Mouse (Mus musculus): ENCODE measurements around the gene Tra2a. TPM values are rescaled to one million over a fixed set of nuclear protein-coding genes. Genes with fewer than 3 reads are reported as not detected.
"Not testable (repeated sequence)": the region's sequence is repeated elsewhere in the genome, so short reads cannot be mapped to it uniquely, and the experiment has no call there.

The Tra2a gene
- polyA plus RNA-seq (2016; fragmentation: Nextera tagmentation; extraction: Ambion mirVana): 122 and 128 TPM in 2 replicates

GRCm38 (mm10) chr6:49263847-49264243 lies at the start of gene Tra2a:
TSS of gene Tra2a (minus strand) at chr6:49264033.
- peaks cover 5% of the 10 kb centered on the region; the same call in 1 of the 2 replicates for H3K36me3 ChIP-seq
- H3K4me3 ChIP-seq: peak within 1 kb of the TSS; percentile 100
- no peaks in the 10 kb centered on the region for H3K27me3 ChIP-seq (ENCODE audit: insufficient read depth, poor library complexity, severe bottlenecking)
- peaks cover 23% of the 10 kb centered on the region for H3K4me1 ChIP-seq (replicated peaks)
- peak within 1 kb of the TSS; percentile 97 for H3K27ac ChIP-seq
- peak; percentile 98 for DNase-seq (ENCODE audit: low spot score)
- WGBS: under 1% methylated on average over 39 of the region's 39 CpGs
- H3K9me3 ChIP-seq: no peaks in the 10 kb centered on the region

DNA sequence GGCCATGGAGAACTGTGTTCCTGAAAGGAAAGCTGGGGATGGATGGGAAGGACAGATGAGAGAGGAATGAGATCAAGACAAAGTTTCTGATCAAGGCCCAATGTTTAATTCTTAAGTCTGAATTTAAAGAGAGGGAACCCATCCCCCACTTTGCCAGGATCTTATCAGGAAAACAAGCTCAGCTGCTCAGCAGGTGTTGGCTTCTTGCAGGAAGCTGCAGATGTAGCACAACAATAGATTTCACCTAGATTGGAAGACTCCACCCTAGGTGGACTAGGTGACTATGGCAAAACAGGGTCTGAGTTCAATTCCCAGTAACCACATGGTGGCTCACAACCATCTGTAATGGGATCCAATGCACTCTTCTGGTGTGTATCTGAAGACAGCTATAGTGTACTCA lies 34.5 kb upstream of the Tra2a start:
- Histone ChIP-seq H3K36me3 (no peaks in the 10 kb centered on the region), H3K4me1 (replicated peaks) (no peaks in the 10 kb centered on the region), H3K9me3 (no peaks in the 10 kb centered on the region), H3K27me3 (ENCODE audit: insufficient read depth, poor library complexity, severe bottlenecking) (no peaks in the 10 kb centered on the region), H3K4me3 (no peak overlapping the region), H3K27ac (no peak overlapping the region)
- DNase-seq (ENCODE audit: low spot score): no peak

- no peak for DNase-seq (ENCODE audit: low spot score)
- Histone ChIP-seq H3K27ac (no peak overlapping the region), H3K4me1 (replicated peaks) (no peaks in the 10 kb centered on the region), H3K4me3 (no peak overlapping the region), H3K9me3 (no peaks in the 10 kb centered on the region), H3K27me3 (ENCODE audit: insufficient read depth, poor library complexity, severe bottlenecking) (no peaks in the 10 kb centered on the region), H3K36me3 (no peaks in the 10 kb centered on the region)
- WGBS: 92% methylated on average over 1 of the region's 1 CpGs
Observed at GRCm38 (mm10) chr6:49282122-49282521, 18.3 kb upstream of the Tra2a start.

- Histone ChIP-seq H3K9me3 (no peaks in the 10 kb centered on the region), H3K4me3 (no peak overlapping the region), H3K27ac (no peak overlapping the region), H3K4me1 (replicated peaks) (no peaks in the 10 kb centered on the region), H3K27me3 (ENCODE audit: insufficient read depth, poor library complexity, severe bottlenecking) (no peaks in the 10 kb centered on the region), H3K36me3 (no peaks in the 10 kb centered on the region)
- DNase-seq (ENCODE audit: low spot score): no peak
- WGBS: 48% methylated on average over 1 of the region's 1 CpGs
Observed at GRCm38 (mm10) chr6:49280942-49281341, 17.1 kb upstream of the Tra2a start.

DNA sequence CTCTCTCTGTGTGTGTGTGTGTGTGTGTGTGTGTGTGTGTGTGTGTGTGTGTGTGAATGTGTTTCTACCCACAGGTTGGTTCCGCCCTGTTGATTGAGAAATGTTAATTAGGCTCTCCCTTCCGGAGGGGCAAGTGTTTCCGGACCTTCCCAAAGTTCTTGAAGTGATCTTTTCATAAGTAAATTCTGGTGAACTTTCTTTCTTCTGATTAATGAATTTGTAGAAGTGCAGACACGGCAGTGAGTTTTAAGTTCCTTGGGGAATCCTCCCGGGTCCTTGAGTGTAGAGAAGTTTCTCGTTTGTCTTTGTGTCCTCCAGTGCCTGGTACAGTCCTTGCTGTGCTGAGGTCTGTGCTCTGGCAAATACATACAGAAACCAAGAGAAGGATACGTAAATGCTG lies 11.5 kb upstream of the Tra2a start:
- 87% methylated on average over 7 of the region's 7 CpGs for WGBS
- no peak overlapping the region for H3K4me3 ChIP-seq
- H3K4me1 ChIP-seq (replicated peaks): peaks cover 11% of the 10 kb centered on the region
- H3K36me3 ChIP-seq: no peaks in the 10 kb centered on the region
- no peak for DNase-seq (ENCODE audit: low spot score)
- H3K9me3 ChIP-seq: no peaks in the 10 kb centered on the region
- H3K27ac ChIP-seq: no peak overlapping the region
- no peaks in the 10 kb centered on the region for H3K27me3 ChIP-seq (ENCODE audit: insufficient read depth, poor library complexity, severe bottlenecking)

DNA sequence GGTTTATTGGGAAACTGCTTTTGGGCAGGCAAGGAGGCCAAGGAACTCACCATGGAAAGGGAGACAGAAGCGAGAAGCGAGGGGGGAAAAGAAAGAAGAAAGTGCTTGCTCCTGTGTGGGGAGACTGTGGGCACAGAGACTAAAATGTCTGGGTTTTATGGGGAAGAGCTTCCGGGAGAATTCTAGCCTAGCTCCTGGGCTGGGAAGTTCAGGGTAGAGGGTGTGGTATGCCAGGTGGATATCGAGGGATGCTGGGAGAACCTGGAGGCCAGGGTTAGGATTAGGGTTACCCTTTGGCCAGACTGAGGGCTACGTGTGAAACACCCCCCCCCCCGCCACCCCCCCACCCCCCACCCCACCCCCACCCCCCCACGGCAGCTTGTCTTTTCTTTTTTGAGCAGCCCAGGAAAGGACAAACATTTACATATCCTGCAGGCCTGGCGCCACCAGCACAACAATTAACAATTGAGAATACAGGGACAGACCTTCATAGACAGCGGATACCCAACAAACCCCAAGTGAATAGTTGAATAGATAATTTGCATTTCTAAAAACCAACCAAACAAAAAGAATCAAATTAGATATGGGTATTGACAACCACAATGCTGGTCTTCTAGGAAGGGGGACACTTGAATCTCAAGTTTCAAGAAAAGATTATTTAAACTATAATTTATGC lies 10.7 kb upstream of the Tra2a start:
- H3K27me3 ChIP-seq (ENCODE audit: insufficient read depth, poor library complexity, severe bottlenecking): no peaks in the 10 kb centered on the region
- H3K27ac ChIP-seq: peak overlapping the region; percentile 77; the same call in 1 of the 2 replicates
- 49% methylated on average over 9 of the region's 9 CpGs for WGBS
- H3K4me3 ChIP-seq: no peak overlapping the region
- no peak for DNase-seq (ENCODE audit: low spot score)
- H3K9me3 ChIP-seq: no peaks in the 10 kb centered on the region
- H3K36me3 ChIP-seq: no peaks in the 10 kb centered on the region
- peaks cover 11% of the 10 kb centered on the region for H3K4me1 ChIP-seq (replicated peaks)

- Histone ChIP-seq H3K4me1 (replicated peaks) (peaks cover 11% of the 10 kb centered on the region), H3K27ac (peak overlapping the region; percentile 77), H3K36me3 (no peaks in the 10 kb centered on the region), H3K4me3 (no peak overlapping the region), H3K27me3 (ENCODE audit: insufficient read depth, poor library complexity, severe bottlenecking) (no peaks in the 10 kb centered on the region), H3K9me3 (no peaks in the 10 kb centered on the region)
- 19% methylated on average over 4 of the region's 4 CpGs for WGBS
- DNase-seq (ENCODE audit: low spot score): no peak
Observed at GRCm38 (mm10) chr6:49273934-49274333, 10.1 kb upstream of the Tra2a start.

- Histone ChIP-seq H3K27me3 (ENCODE audit: insufficient read depth, poor library complexity, severe bottlenecking) (no peaks in the 10 kb centered on the region), H3K27ac (no peak overlapping the region), H3K4me1 (replicated peaks) (peaks cover 11% of the 10 kb centered on the region), H3K9me3 (no peaks in the 10 kb centered on the region), H3K4me3 (no peak overlapping the region), H3K36me3 (no peaks in the 10 kb centered on the region)
- DNase-seq (ENCODE audit: low spot score): no peak
- WGBS: 93% methylated on average over 2 of the region's 2 CpGs
Observed at GRCm38 (mm10) chr6:49272863-49273262, 9.0 kb upstream of the Tra2a start.

DNA sequence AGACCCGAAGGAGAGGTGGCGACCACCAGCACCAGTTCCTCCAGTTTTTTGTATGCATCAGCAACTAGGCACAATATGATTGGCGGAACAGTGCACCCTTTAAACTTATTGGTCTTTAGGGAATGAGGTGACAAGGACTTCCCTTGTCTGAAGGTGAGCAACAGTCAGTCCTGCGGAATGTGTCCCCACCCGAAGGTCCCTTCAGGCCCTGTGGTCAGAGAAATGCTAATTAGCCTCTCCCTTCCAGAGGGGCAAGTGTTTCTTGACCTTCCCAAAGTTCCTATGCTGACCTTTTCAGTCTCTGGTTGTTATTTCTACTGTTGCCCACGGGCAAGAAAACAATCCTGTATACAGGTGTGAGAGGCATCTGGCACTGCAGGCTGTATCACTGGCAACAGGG lies 8.0 kb upstream of the Tra2a start:
- no peak for DNase-seq (ENCODE audit: low spot score)
- 78% methylated on average over 6 of the region's 6 CpGs for WGBS
- H3K27me3 ChIP-seq (ENCODE audit: insufficient read depth, poor library complexity, severe bottlenecking): no peaks in the 10 kb centered on the region
- no peak overlapping the region for H3K27ac ChIP-seq
- no peaks in the 10 kb centered on the region for H3K9me3 ChIP-seq
- no peak overlapping the region for H3K4me3 ChIP-seq
- H3K4me1 ChIP-seq (replicated peaks): peaks cover 11% of the 10 kb centered on the region
- no peaks in the 10 kb centered on the region for H3K36me3 ChIP-seq

- no peak overlapping the region for H3K27ac ChIP-seq
- H3K27me3 ChIP-seq (ENCODE audit: insufficient read depth, poor library complexity, severe bottlenecking): no peaks in the 10 kb centered on the region
- H3K4me3 ChIP-seq: no peak overlapping the region
- H3K9me3 ChIP-seq: no peaks in the 10 kb centered on the region
- no peak for DNase-seq (ENCODE audit: low spot score)
- H3K36me3 ChIP-seq: no peaks in the 10 kb centered on the region
- peaks cover 11% of the 10 kb centered on the region for H3K4me1 ChIP-seq (replicated peaks)
- WGBS: 78% methylated on average over 11 of the region's 11 CpGs
Observed at GRCm38 (mm10) chr6:49269923-49270322, 6.1 kb upstream of the Tra2a start.

GRCm38 (mm10) chr6:49269200-49269599 lies 5.4 kb upstream of the Tra2a start:
- Histone ChIP-seq H3K9me3 (no peaks in the 10 kb centered on the region), H3K27me3 (ENCODE audit: insufficient read depth, poor library complexity, severe bottlenecking) (no peaks in the 10 kb centered on the region), H3K4me3 (no peak overlapping the region), H3K4me1 (replicated peaks) (peaks cover 8% of the 10 kb centered on the region), H3K27ac (no peak overlapping the region), H3K36me3 (no peaks in the 10 kb centered on the region)
- WGBS: 22% methylated on average over 5 of the region's 5 CpGs
- peak; percentile 79 for DNase-seq (ENCODE audit: low spot score)

GRCm38 (mm10) chr6:49267686-49268085 lies 3.9 kb upstream of the Tra2a start:
- no peak for DNase-seq (ENCODE audit: low spot score)
- Histone ChIP-seq H3K27ac (no peak overlapping the region), H3K36me3 (no peaks in the 10 kb centered on the region), H3K27me3 (ENCODE audit: insufficient read depth, poor library complexity, severe bottlenecking) (no peaks in the 10 kb centered on the region), H3K4me3 (no peak overlapping the region), H3K9me3 (no peaks in the 10 kb centered on the region), H3K4me1 (replicated peaks) (no peaks in the 10 kb centered on the region)
- WGBS: 76% methylated on average over 4 of the region's 4 CpGs

DNA sequence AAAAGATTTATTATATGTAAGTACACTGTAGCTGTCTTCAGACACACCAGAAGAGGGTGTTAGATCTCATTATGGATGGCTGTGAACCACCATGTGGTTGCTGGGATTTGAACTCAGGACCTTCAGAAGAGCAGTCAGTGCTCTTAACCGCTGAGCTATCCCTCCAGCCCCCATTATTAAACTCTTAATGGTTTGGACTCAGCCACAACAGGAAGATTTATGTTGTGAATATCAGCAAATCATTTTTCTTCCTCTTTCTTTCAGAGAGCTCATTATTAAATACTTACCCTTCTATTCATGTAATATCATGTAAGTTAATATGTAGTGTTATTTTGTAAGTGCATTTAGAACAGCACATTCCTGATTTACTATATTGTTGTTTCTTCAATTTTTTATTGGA lies 1.4 kb upstream of the Tra2a start:
- not testable (repeated sequence) for DNase-seq (ENCODE audit: low spot score); H3K4me3 ChIP-seq; H3K36me3 ChIP-seq; H3K27ac ChIP-seq; H3K27me3 ChIP-seq (ENCODE audit: insufficient read depth, poor library complexity, severe bottlenecking); H3K9me3 ChIP-seq
- peaks cover 17% of the 10 kb centered on the region for H3K4me1 ChIP-seq (replicated peaks)
- 90% methylated on average over 1 of the region's 1 CpGs for WGBS

DNA sequence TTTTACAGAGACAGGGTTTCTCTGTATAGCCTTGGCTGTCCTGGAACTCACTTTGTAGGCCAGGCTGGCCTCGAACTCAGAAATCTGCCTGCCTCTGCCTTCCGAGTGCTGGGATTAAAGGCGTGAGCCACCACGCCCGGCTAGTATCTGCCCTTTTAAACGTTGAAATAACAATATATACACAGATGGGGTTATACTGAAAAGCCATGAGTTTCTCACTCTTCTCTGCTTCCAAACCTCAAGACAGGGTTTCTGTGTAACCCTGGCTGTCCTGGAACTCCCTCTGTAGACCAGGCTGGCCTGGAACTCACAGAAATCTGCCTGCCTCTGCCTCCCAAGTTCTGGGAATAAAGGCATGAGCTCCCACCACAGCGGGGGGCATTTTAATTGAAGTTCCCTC lies 613 bp upstream of the Tra2a start:
- H3K4me3 ChIP-seq; H3K36me3 ChIP-seq; H3K27me3 ChIP-seq (ENCODE audit: insufficient read depth, poor library complexity, severe bottlenecking); DNase-seq (ENCODE audit: low spot score); H3K9me3 ChIP-seq: not testable (repeated sequence)
- 87% methylated on average over 7 of the region's 7 CpGs for WGBS
- Histone ChIP-seq H3K4me1 (replicated peaks) (peaks cover 23% of the 10 kb centered on the region), H3K27ac (peak overlapping the region; percentile 97)
